Mouse (Mus musculus) NIH3T3 (cell line): ENCODE measurements around the gene Gm17584.
"Not testable (repeated sequence)": the region's sequence is repeated elsewhere in the genome, so short reads cannot be mapped to it uniquely, and the experiment has no call there.

ENCODE experiments used
- DNase-seq: peaks from one replicate; pipeline ENCODE4 v3.0.0-alpha.2; 2012; ENCODE audit warnings: low read depth

The Gm17584 gene

GRCm38 (mm10) chrX:124500263-124500662, at the start of gene Gm17584:
Gene Gm17584 (plus strand): TSS chrX:124500563.
- DNase-seq, result not testable (repeated sequence)
